Comparison of ENCODE assay signal across 11 mouse cellular contexts in genomic region chr7:125335586-125336165, GRCm38 (mm10).
DNase-seq lines count a peak whose midpoint lies in the region; ATAC-seq lines count a peak whose summit lies in the region.
"Had no signal": no experiment of that assay in that cellular context is flagged by ENCODE, and none has a peak within 500 bp of the region (broad histone marks: within the 10 kb centered on the region; RNA-seq: fewer than 3 reads in every experiment).

No protein-coding gene starts in this region.

- ATAC-seq in neural tube, embryonic 15.5 days (ENCODE audit: low FRiP score): peak; percentile 84
- ATAC-seq in granulocyte monocyte progenitor cell, adult 5-6 weeks (replicated peaks; ENCODE audit: poor library complexity, severe bottlenecking): no peak

- no peak overlapping the region for H3K9ac ChIP-seq in neural tube, embryonic 15.5 days (replicated peaks)
- H3K9ac ChIP-seq: embryonic facial prominence, embryonic 12.5 days; heart, embryonic 15.5 days had no signal

- H3K4me3 ChIP-seq in neural tube, embryonic 15.5 days (replicated peaks): no peak overlapping the region
- H3K4me3 ChIP-seq: embryonic facial prominence, embryonic 12.5 days; heart, embryonic 15.5 days had no signal

- WGBS in neural tube, embryonic 15.5 days: 30% methylated on average over 3 of the region's 3 CpGs

- H3K27ac ChIP-seq in neural tube, embryonic 15.5 days (replicated peaks): no peak overlapping the region
- H3K27ac ChIP-seq: embryonic facial prominence, embryonic 12.5 days; heart, embryonic 15.5 days had no signal

- DNase-seq in adrenal gland, adult 2 months: peak; percentile 7
- no peak for DNase-seq in adrenal gland, postnatal 4 days (ENCODE audit: low spot score in 2 of 2)
- peak; percentile 4 for DNase-seq in lung, postnatal 25 days (ENCODE audit: low spot score)
- DNase-seq in lung, postnatal 10 days: no peak
- peak; percentile 60 for DNase-seq in cerebellum, adult 9-11 months
- no peak for DNase-seq in spleen, postnatal 10 days (ENCODE audit: low spot score in 2 of 2)

- no peaks in the 10 kb centered on the region for H3K36me3 ChIP-seq in neural tube, embryonic 15.5 days
- H3K36me3 ChIP-seq: embryonic facial prominence, embryonic 12.5 days; G1E; heart, embryonic 15.5 days had no signal

- H3K4me2 ChIP-seq in neural tube, embryonic 15.5 days: no peak overlapping the region
- H3K4me2 ChIP-seq: embryonic facial prominence, embryonic 12.5 days; heart, embryonic 15.5 days had no signal

- H3K27me3 ChIP-seq in neural tube, embryonic 15.5 days (replicated peaks): peaks cover 19% of the 10 kb centered on the region; the same call in 1 of the 2 replicates
- H3K27me3 ChIP-seq: embryonic facial prominence, embryonic 12.5 days; heart, embryonic 15.5 days had no signal

- no peaks in the 10 kb centered on the region for H3K9me3 ChIP-seq in neural tube, embryonic 15.5 days (replicated peaks)
- H3K9me3 ChIP-seq: embryonic facial prominence, embryonic 12.5 days; G1E; heart, embryonic 15.5 days had no signal

- H3K4me1 ChIP-seq in neural tube, embryonic 15.5 days: peaks cover 24% of the 10 kb centered on the region
- H3K4me1 ChIP-seq: embryonic facial prominence, embryonic 12.5 days; heart, embryonic 15.5 days had no signal

Comparison
In these comparisons a context has a peak if more than half of its experiments do, and no peak if none do; other contexts are left out.
1. DNase-seq: peak in adrenal gland, adult 2 months (single experiment), lung, postnatal 25 days (single experiment) and cerebellum, adult 9-11 months (single experiment); none in adrenal gland, postnatal 4 days (0 of 2), lung, postnatal 10 days (single experiment) and spleen, postnatal 10 days (0 of 2).